In genomic region chr2:102196709-102197108, GRCm38 (mm10) we compare ENCODE assay signal across 9 mouse cellular contexts. TPM values are rescaled to one million over a fixed set of nuclear protein-coding genes. Genes with fewer than 3 reads are reported as not detected.
A peak's percentile ranks its signal among the peaks of the same experiment; 100 is the strongest.
DNase-seq lines count a peak whose midpoint lies in the region.
"Had no signal": no experiment of that assay in that cellular context is flagged by ENCODE, and none has a peak within 500 bp of the region (broad histone marks: within the 10 kb centered on the region; RNA-seq: fewer than 3 reads in every experiment).

No protein-coding gene starts in this region.

- DNase-seq in adrenal gland, postnatal 14 days = peak; percentile 17
- no peak for DNase-seq in adrenal gland, postnatal 25 days
- peak; percentile 8 for DNase-seq in left cerebral cortex, postnatal 4 days
- DNase-seq in left cerebral cortex, adult 8-10 months (ENCODE audit: low spot score in 2 of 2) = no peak
- peak; percentile 21 for DNase-seq in embryo, embryonic 11 days
- DNase-seq in heart, postnatal 36 days = peak; percentile 23 to 37
- no peak for DNase-seq in T-cell, adult 2 months (ENCODE audit: low spot score)
- DNase-seq in layer of hippocampus, postnatal 25 days (ENCODE audit: extremely low spot score in 1 of 2, low spot score in 1 of 2) = no peak
- DNase-seq: cerebellum, postnatal 36 days had no signal

- intact Hi-C loops in left cerebral cortex, postnatal 4 days (cut with DNase I) = loop anchor here (10.0 kb wide), 1 partner anchor 292 kb away; no protein-coding TSS in a partner anchor
- intact Hi-C loops in heart, postnatal 36 days (cut with DNase I) = loop anchor here (10.0 kb wide), 1 partner anchor 292 kb away; no protein-coding TSS in a partner anchor

RNA-seq across cellular contexts. Expression of gene Ldlrad3, which starts 10.5 kb away (rescaled TPM):
- 10.8 and 11.7 TPM in 2 replicates for total RNA-seq in adrenal gland, postnatal 14 days (2021)
- 8.8 TPM in 2 replicates for total RNA-seq in adrenal gland, postnatal 25 days (2021)
- 10 to 100 TPM; 21.6 to 23.0 TPM for total RNA-seq in left cerebral cortex, postnatal 4 days (2021)
- 10 to 100 TPM; 11.3 to 12.5 (median 12.0) TPM for total RNA-seq in left cerebral cortex, adult 8-10 months (2022)
- total RNA-seq in heart, postnatal 36 days (2021) = 1 to 10 TPM; 3.8 to 4.4 TPM
- total RNA-seq in layer of hippocampus, postnatal 25 days (2021) = 10 to 100 TPM in 1 of 2 experiments, 1 to 10 TPM in 1; 9.2 to 11.5 TPM

Comparison
In these comparisons a context has a peak if more than half of its experiments do, and no peak if none do; other contexts are left out.
1. DNase-seq: peak in adrenal gland, postnatal 14 days (single experiment), left cerebral cortex, postnatal 4 days (single experiment), embryo, embryonic 11 days (single experiment) and heart, postnatal 36 days (2 of 2); none in adrenal gland, postnatal 25 days (single experiment), left cerebral cortex, adult 8-10 months (0 of 2), T-cell, adult 2 months (single experiment) and layer of hippocampus, postnatal 25 days (0 of 2).